Mouse (Mus musculus) intestine, embryonic 15.5 days (tissue): ENCODE results near the gene Spag5. TPM values are rescaled to one million over a fixed set of nuclear protein-coding genes. Genes with fewer than 3 reads are reported as not detected.
"Not testable (repeated sequence)": the region's sequence is repeated elsewhere in the genome, so short reads cannot be mapped to it uniquely, and the experiment has no call there.

Source experiments
- ATAC-seq: fragments of 200-750 bp; cut with Nextera tagmentation; 2 replicates; pipeline ENCODE4 v1.8.0; 2017; ENCODE audit warnings: moderate TSS enrichment, moderate library complexity
- H3K27ac ChIP-seq: fragments of 300-500 bp; sonication (generic); 2 replicates; pipeline ENCODE4 v1.5.1; 2015; ENCODE audit warnings: mild to moderate bottlenecking, inconsistent platforms
- H3K27me3 ChIP-seq: fragments of 300-500 bp; sonication (generic); replicated peaks from 2 replicates; pipeline ENCODE4 v1.6.1; 2015; ENCODE audit warnings: inconsistent platforms
- H3K36me3 ChIP-seq: fragments of 300-500 bp; sonication (generic); 2 replicates; pipeline ENCODE4 v1.6.1; 2015; ENCODE audit warnings: inconsistent platforms
- H3K4me1 ChIP-seq: fragments of 300-500 bp; sonication (generic); replicated peaks from 2 replicates; pipeline ENCODE4 v1.6.1; 2015; ENCODE audit warnings: inconsistent platforms
- H3K4me2 ChIP-seq: fragments of 300-500 bp; sonication (generic); replicated peaks from 2 replicates; pipeline ENCODE4 v1.6.1; 2015; ENCODE audit warnings: mild to moderate bottlenecking, inconsistent platforms
- H3K4me3 ChIP-seq: fragments of 300-500 bp; sonication (generic); replicated peaks from 2 replicates; pipeline ENCODE4 v1.5.1; 2015; ENCODE audit warnings: inconsistent platforms
- H3K9ac ChIP-seq: fragments of 300-500 bp; sonication (generic); 2 replicates; pipeline ENCODE4 v1.6.1; 2015; ENCODE audit warnings: inconsistent platforms
- H3K9me3 ChIP-seq: fragments of 300-500 bp; sonication (generic); 2 replicates; pipeline ENCODE4 v1.6.1; 2016; ENCODE audit warnings: inconsistent platforms
- WGBS: fragments of 180-500 bp; shearing (Covaris S2); methylation state at CpG from one replicate; pipeline ENCODE4 v1.1.7; 2015; 5-methylcytosine and 5-hydroxymethylcytosine counted together
- polyA plus RNA-seq: library from polyadenylated mRNA; unstranded; fragments of >200 nt; fragmentation: Nextera tagmentation; extraction: Ambion mirVana; gene quantifications from 2 replicates; pipeline ENCODE4 v1.2.1, GENCODE M21; 2015

The Spag5 gene
- polyA plus RNA-seq: 26.8 and 28.3 TPM in 2 replicates

- Histone ChIP-seq H3K9ac (peak within 1 kb of the TSS; percentile 70), H3K9me3 (no peaks in the 10 kb centered on the region), H3K4me1 (no peaks in the 10 kb centered on the region; the same call in 1 of the 2 replicates), H3K4me2 (peak within 1 kb of the TSS; percentile 81), H3K4me3 (peak within 1 kb of the TSS; percentile 75), H3K27ac (peak within 1 kb of the TSS; percentile 51), H3K27me3 (no peaks in the 10 kb centered on the region), H3K36me3 (peaks cover 13% of the 10 kb centered on the region)
- ATAC-seq: peak; percentile 100
- WGBS: under 1% methylated on average over 49 of the region's 49 CpGs
Observed at GRCm38 (mm10) chr11:78301357-78302084, at the start of gene Spag5. Gene Spag5, plus strand, starts transcription at chr11:78301529.

- Histone ChIP-seq H3K4me3 (no peak overlapping the region), H3K4me1 (no peaks in the 10 kb centered on the region), H3K9me3 (no peaks in the 10 kb centered on the region), H3K27me3 (0 out of 2 replicates have a peak, but pooled peaks cover 3% of the 10 kb centered on the region), H3K9ac (no peak overlapping the region), H3K27ac (no peak overlapping the region), H3K4me2 (no peak overlapping the region), H3K36me3 (peaks cover 9% of the 10 kb centered on the region)
- WGBS: 94% methylated on average over 1 of the region's 1 CpGs
- ATAC-seq: no peak
Observed at GRCm38 (mm10) chr11:78256618-78257017, 44.7 kb upstream of the Spag5 start.

GRCm38 (mm10) chr11:78260489-78261258 lies 40.7 kb upstream of the Spag5 start:
- Histone ChIP-seq H3K9ac (no peak overlapping the region), H3K4me3 (peak overlapping the region; percentile 93; the same call in 1 of the 2 replicates), H3K9me3 (no peaks in the 10 kb centered on the region), H3K4me2 (peak overlapping the region; percentile 54), H3K27me3 (0 out of 2 replicates have a peak, but pooled peaks cover 3% of the 10 kb centered on the region), H3K27ac (no peak overlapping the region), H3K4me1 (no peaks in the 10 kb centered on the region), H3K36me3 (peaks cover 9% of the 10 kb centered on the region)
- ATAC-seq: peak; percentile 5
- WGBS: 95% methylated on average over 2 of the region's 2 CpGs

GRCm38 (mm10) chr11:78261380-78262352 lies 39.7 kb upstream of the Spag5 start, which contains the start of gene 2610507B11Rik:
Gene 2610507B11Rik, plus strand, starts transcription at chr11:78261752.
- Histone ChIP-seq H3K9ac (peak within 1 kb of the TSS; percentile 91), H3K9me3 (no peaks in the 10 kb centered on the region), H3K4me1 (no peaks in the 10 kb centered on the region), H3K4me2 (peak within 1 kb of the TSS; percentile 63), H3K4me3 (peak within 1 kb of the TSS; percentile 93), H3K36me3 (peaks cover 17% of the 10 kb centered on the region), H3K27ac (peak within 1 kb of the TSS; percentile 83), H3K27me3 (0 out of 2 replicates have a peak, but pooled peaks cover 3% of the 10 kb centered on the region)
- peak; percentile 97 for ATAC-seq
- WGBS: under 1% methylated on average over 115 of the region's 115 CpGs

- Histone ChIP-seq H3K4me2 (peak overlapping the region; percentile 63), H3K27ac (no peak overlapping the region), H3K9ac (peak overlapping the region; percentile 91; the same call in 1 of the 2 replicates), H3K9me3 (no peaks in the 10 kb centered on the region), H3K36me3 (peaks cover 21% of the 10 kb centered on the region), H3K4me3 (peak overlapping the region; percentile 93), H3K27me3 (0 out of 2 replicates have a peak, but pooled peaks cover 3% of the 10 kb centered on the region), H3K4me1 (no peaks in the 10 kb centered on the region)
- ATAC-seq: no peak
- 4% methylated on average over 8 of the region's 8 CpGs for WGBS
Observed at GRCm38 (mm10) chr11:78262550-78262949, 38.8 kb upstream of the Spag5 start.

- H3K36me3 ChIP-seq: peaks cover 34% of the 10 kb centered on the region
- H3K9ac ChIP-seq: no peak overlapping the region
- no peak overlapping the region for H3K27ac ChIP-seq
- no peak overlapping the region for H3K4me3 ChIP-seq
- WGBS: 90% methylated on average over 6 of the region's 6 CpGs
- no peak overlapping the region for H3K4me2 ChIP-seq
- no peaks in the 10 kb centered on the region for H3K27me3 ChIP-seq
- H3K4me1 ChIP-seq: no peaks in the 10 kb centered on the region
- H3K9me3 ChIP-seq: no peaks in the 10 kb centered on the region
- ATAC-seq: no peak
Observed at GRCm38 (mm10) chr11:78265571-78265970, 35.8 kb upstream of the Spag5 start.

GRCm38 (mm10) chr11:78271986-78272385 lies 29.3 kb upstream of the Spag5 start:
- WGBS: 89% methylated on average over 13 of the region's 13 CpGs
- no peak overlapping the region for H3K27ac ChIP-seq
- ATAC-seq: no peak
- no peak overlapping the region for H3K9ac ChIP-seq
- peaks cover 59% of the 10 kb centered on the region for H3K36me3 ChIP-seq
- no peak overlapping the region for H3K4me2 ChIP-seq
- no peaks in the 10 kb centered on the region for H3K27me3 ChIP-seq
- no peaks in the 10 kb centered on the region for H3K9me3 ChIP-seq
- no peaks in the 10 kb centered on the region for H3K4me1 ChIP-seq
- H3K4me3 ChIP-seq: no peak overlapping the region

GRCm38 (mm10) chr11:78275596-78275995 lies 25.7 kb upstream of the Spag5 start:
- H3K27me3 ChIP-seq: no peaks in the 10 kb centered on the region

GRCm38 (mm10) chr11:78276169-78276568 lies 25.2 kb upstream of the Spag5 start:
- H3K36me3 ChIP-seq: peaks cover 67% of the 10 kb centered on the region
- not testable (repeated sequence) for H3K27ac ChIP-seq, H3K4me2 ChIP-seq, H3K4me1 ChIP-seq, H3K27me3 ChIP-seq, H3K9me3 ChIP-seq, H3K9ac ChIP-seq, ATAC-seq, H3K4me3 ChIP-seq
- 96% methylated on average over 4 of the region's 4 CpGs for WGBS

More at GRCm38 (mm10) chr11:78275596-78275995, 25.7 kb upstream of the Spag5 start:
- no peak overlapping the region for H3K9ac ChIP-seq
- WGBS: 100% methylated on average over 1 of the region's 1 CpGs
- peaks cover 64% of the 10 kb centered on the region for H3K36me3 ChIP-seq
- no peak for ATAC-seq
- no peak overlapping the region for H3K4me2 ChIP-seq
- H3K4me3 ChIP-seq: no peak overlapping the region
- no peaks in the 10 kb centered on the region for H3K9me3 ChIP-seq
- no peaks in the 10 kb centered on the region for H3K4me1 ChIP-seq
- H3K27ac ChIP-seq: no peak overlapping the region

GRCm38 (mm10) chr11:78278853-78279252 lies 22.5 kb upstream of the Spag5 start:
- WGBS: 79% methylated on average over 7 of the region's 7 CpGs

GRCm38 (mm10) chr11:78279586-78279985 lies 21.7 kb upstream of the Spag5 start:
- Histone ChIP-seq H3K4me3 (no peak overlapping the region), H3K9ac (no peak overlapping the region), H3K9me3 (no peaks in the 10 kb centered on the region), H3K27ac (no peak overlapping the region), H3K4me2 (no peak overlapping the region), H3K4me1 (no peaks in the 10 kb centered on the region), H3K36me3 (peaks cover 57% of the 10 kb centered on the region), H3K27me3 (no peaks in the 10 kb centered on the region)
- WGBS: 90% methylated on average over 4 of the region's 4 CpGs
- ATAC-seq: no peak

More at GRCm38 (mm10) chr11:78278853-78279252, 22.5 kb upstream of the Spag5 start:
- no peak overlapping the region for H3K27ac ChIP-seq
- peaks cover 59% of the 10 kb centered on the region for H3K36me3 ChIP-seq
- no peaks in the 10 kb centered on the region for H3K9me3 ChIP-seq
- H3K27me3 ChIP-seq: no peaks in the 10 kb centered on the region
- no peaks in the 10 kb centered on the region for H3K4me1 ChIP-seq
- no peak for ATAC-seq
- H3K4me3 ChIP-seq: no peak overlapping the region
- no peak overlapping the region for H3K4me2 ChIP-seq
- H3K9ac ChIP-seq: no peak overlapping the region
